In genomic region chr4:105924781-105925382, GRCm38 (mm10) we compare ENCODE assay signal across 13 mouse cellular contexts.
DNase-seq lines count a peak whose midpoint lies in the region; ATAC-seq and TF ChIP-seq lines count a peak whose summit lies in the region.
"Had no signal": no experiment of that assay in that cellular context is flagged by ENCODE, and none has a peak within 500 bp of the region (broad histone marks: within the 10 kb centered on the region; RNA-seq: fewer than 3 reads in every experiment).

No protein-coding gene starts in this region.

- H3K27me3 ChIP-seq in liver, postnatal 0 days (ENCODE audit: insufficient read depth, low read length): no peaks in the 10 kb centered on the region
- no peaks in the 10 kb centered on the region for H3K27me3 ChIP-seq in kidney, embryonic 15.5 days
- H3K27me3 ChIP-seq: forebrain, embryonic 13.5 days; liver, embryonic 15.5 days had no signal

- TF ChIP-seq CTCF in liver, postnatal 0 days (IDR thresholded peaks at IDR 0.05; ENCODE audit: low read depth): peak; percentile 28; the same call in 1 of the 2 replicates

- no peak for TF ChIP-seq EP300 in liver, postnatal 0 days (IDR thresholded peaks at IDR 0.05; ENCODE audit: low read depth)

- no peak overlapping the region for H3K27ac ChIP-seq in liver, postnatal 0 days (ENCODE audit: low read depth)
- H3K27ac ChIP-seq in kidney, embryonic 15.5 days: no peak overlapping the region
- H3K27ac ChIP-seq: forebrain, embryonic 13.5 days; liver, embryonic 15.5 days had no signal

- H3K4me3 ChIP-seq in liver, postnatal 0 days (ENCODE audit: low read depth, low read length): no peak overlapping the region
- no peak overlapping the region for H3K4me3 ChIP-seq in kidney, embryonic 15.5 days (replicated peaks)
- H3K4me3 ChIP-seq: forebrain, embryonic 13.5 days; heart, embryonic 12.5 days; liver, embryonic 15.5 days had no signal

- H3K4me1 ChIP-seq in liver, postnatal 0 days (ENCODE audit: insufficient read depth): no peaks in the 10 kb centered on the region
- peaks cover 11% of the 10 kb centered on the region for H3K4me1 ChIP-seq in kidney, embryonic 15.5 days
- H3K4me1 ChIP-seq: forebrain, embryonic 13.5 days; heart, embryonic 12.5 days; liver, embryonic 15.5 days had no signal

- H3K4me2 ChIP-seq in liver, postnatal 0 days (ENCODE audit: low read depth, low read length): no peak overlapping the region
- no peak overlapping the region for H3K4me2 ChIP-seq in kidney, embryonic 15.5 days
- H3K4me2 ChIP-seq: forebrain, embryonic 13.5 days; heart, embryonic 12.5 days; liver, embryonic 15.5 days had no signal

- WGBS in liver, postnatal 0 days (ENCODE audit: insufficient replicate concordance): 56% methylated on average over 6 of the region's 6 CpGs
- 28% methylated on average over 6 of the region's 6 CpGs for WGBS in kidney, embryonic 15.5 days

- peak; percentile 55 for DNase-seq in heart, adult 11 months
- DNase-seq in heart, adult 8-10 months (ENCODE audit: low spot score): no peak
- DNase-seq in liver, postnatal 0 days: no peak
- DNase-seq in liver: no peak
- peak; percentile 41 to 60 for DNase-seq in adrenal gland, postnatal 36 days
- DNase-seq in urinary bladder, postnatal 10 days (ENCODE audit: low spot score): no peak
- DNase-seq in urinary bladder, postnatal 25 days (ENCODE audit: low spot score): no peak
- DNase-seq: cerebellum, postnatal 10 days; gastrocnemius, postnatal 10 days had no signal

- no peaks in the 10 kb centered on the region for H3K36me3 ChIP-seq in liver, postnatal 0 days (replicated peaks; ENCODE audit: insufficient read depth, low read length)
- no peaks in the 10 kb centered on the region for H3K36me3 ChIP-seq in kidney, embryonic 15.5 days
- H3K36me3 ChIP-seq: heart, embryonic 12.5 days; liver, embryonic 15.5 days had no signal

- ATAC-seq in liver, postnatal 0 days: no peak
- peak; percentile 43 for ATAC-seq in kidney, embryonic 15.5 days (replicated peaks; ENCODE audit: low FRiP score)
- ATAC-seq: forebrain, embryonic 13.5 days had no signal

- H3K9me3 ChIP-seq in liver, postnatal 0 days (ENCODE audit: low read length): no peaks in the 10 kb centered on the region
- no peaks in the 10 kb centered on the region for H3K9me3 ChIP-seq in kidney, embryonic 15.5 days (replicated peaks)
- H3K9me3 ChIP-seq: forebrain, embryonic 13.5 days; heart, embryonic 12.5 days; liver, embryonic 15.5 days had no signal

- H3K9ac ChIP-seq in liver, postnatal 0 days (replicated peaks): no peak overlapping the region
- no peak overlapping the region for H3K9ac ChIP-seq in kidney, embryonic 15.5 days
- H3K9ac ChIP-seq: forebrain, embryonic 13.5 days; heart, embryonic 12.5 days; liver, embryonic 15.5 days had no signal

Comparison
In these comparisons a context has a peak if more than half of its experiments do, and no peak if none do; other contexts are left out.
1. DNase-seq: peak in heart, adult 11 months (single experiment) and adrenal gland, postnatal 36 days (2 of 2); none in heart, adult 8-10 months (single experiment), liver, postnatal 0 days (single experiment), liver (single experiment), urinary bladder, postnatal 10 days (single experiment) and urinary bladder, postnatal 25 days (single experiment).